Mouse (Mus musculus) embryonic facial prominence, embryonic 14.5 days (tissue): Measurements from ENCODE around the gene Nacc1. TPM values are rescaled to one million over a fixed set of nuclear protein-coding genes. Genes with fewer than 3 reads are reported as not detected.

Source experiments
- ATAC-seq: fragments of 200-750 bp; cut with Nextera tagmentation; 2 replicates; pipeline ENCODE4 v1.8.0; 2017; ENCODE audit warnings: low read depth, moderate number of reproducible peaks, moderate TSS enrichment
- DNase-seq: peaks from one replicate; pipeline ENCODE4 v3.0.0-alpha.2; 2015; ENCODE audit warnings: low spot score
- H3K27ac ChIP-seq: fragments of 300-500 bp; sonication (generic); replicated peaks from 2 replicates; pipeline ENCODE4 v1.5.1; 2014; ENCODE audit warnings: low read depth, mild to moderate bottlenecking, low read length, moderate library complexity
- H3K27me3 ChIP-seq: fragments of 300-500 bp; sonication (generic); replicated peaks from 2 replicates; pipeline ENCODE4 v1.6.1; 2014; ENCODE audit warnings: low read length; ENCODE audit not compliant: control insufficient read depth, insufficient read depth
- H3K36me3 ChIP-seq: fragments of 300-500 bp; sonication (generic); 2 replicates; pipeline ENCODE4 v1.6.1; 2014; ENCODE audit warnings: low read length, mixed read lengths; ENCODE audit not compliant: control insufficient read depth, insufficient read depth
- H3K4me1 ChIP-seq: fragments of 300-500 bp; sonication (generic); 2 replicates; pipeline ENCODE4 v1.6.1; 2014; ENCODE audit warnings: antibody characterized with exemption, low read length; ENCODE audit not compliant: control insufficient read depth, insufficient read depth
- H3K4me2 ChIP-seq: fragments of 300-500 bp; sonication (generic); 2 replicates; pipeline ENCODE4 v1.6.1; 2014; ENCODE audit warnings: low read depth, mild to moderate bottlenecking, low read length, moderate library complexity, mixed read lengths
- H3K4me3 ChIP-seq: fragments of 300-500 bp; sonication (generic); 2 replicates; pipeline ENCODE4 v1.5.1; 2014; ENCODE audit warnings: low read depth, mild to moderate bottlenecking, low read length
- H3K9ac ChIP-seq: fragments of 300-500 bp; sonication (generic); 2 replicates; pipeline ENCODE4 v1.6.1; 2014; ENCODE audit warnings: low read depth, mild to moderate bottlenecking, low read length, moderate library complexity, mixed read lengths
- H3K9me3 ChIP-seq: fragments of 300-500 bp; sonication (generic); 2 replicates; pipeline ENCODE4 v1.6.1; 2016; ENCODE audit warnings: low read length; ENCODE audit not compliant: control insufficient read depth
- WGBS: fragments of 180-500 bp; shearing (Covaris S2); extraction: QIAGEN DNeasy Blood & Tissue Kit; methylation state at CpG from one replicate; pipeline ENCODE4 v1.1.7; 2014; 5-methylcytosine and 5-hydroxymethylcytosine counted together
- polyA plus RNA-seq: library from polyadenylated mRNA; unstranded; fragments of >200 nt; fragmentation: Nextera tagmentation; extraction: Ambion mirVana; gene quantifications from 2 replicates; pipeline ENCODE4 v1.2.1, GENCODE M21; 2014

Gene Nacc1
- polyA plus RNA-seq, 1 experiment from 2014 or later, result 19.7 TPM

GRCm38 (mm10) chr8:84700526-84700925 lies 12.9 kb upstream of the Nacc1 start:
- WGBS, result 79% methylated on average over 5 of the region's 5 CpGs
- H3K4me2 ChIP-seq, result peak overlapping the region; percentile 2; the same call in 1 of the 2 replicates

GRCm38 (mm10) chr8:84699861-84700322 lies 12.2 kb upstream of the Nacc1 start:
- H3K27ac ChIP-seq, result 0 out of 2 replicates have a peak overlapping the region, but pooled peaks have one; percentile 29
- peaks cover 51% of the 10 kb centered on the region for H3K36me3 ChIP-seq
- ATAC-seq (no peak), DNase-seq (peak; percentile 79)
- no peak overlapping the region for H3K9ac ChIP-seq
- H3K4me2 ChIP-seq, result peak overlapping the region; percentile 2; the same call in 1 of the 2 replicates
- H3K27me3 ChIP-seq, result peaks cover 37% of the 10 kb centered on the region
- 0 out of 2 replicates have a peak, but pooled peaks cover 2% of the 10 kb centered on the region for H3K4me1 ChIP-seq
- WGBS, result 44% methylated on average over 7 of the region's 7 CpGs
- no peaks in the 10 kb centered on the region for H3K9me3 ChIP-seq
- H3K4me3 ChIP-seq, result no peak overlapping the region

More at GRCm38 (mm10) chr8:84700526-84700925, 12.9 kb upstream of the Nacc1 start:
- peaks cover 43% of the 10 kb centered on the region for H3K27me3 ChIP-seq
- H3K4me3 ChIP-seq, result no peak overlapping the region
- 0 out of 2 replicates have a peak overlapping the region, but pooled peaks have one; percentile 29 for H3K27ac ChIP-seq
- DNase-seq (no peak), ATAC-seq (no peak)
- H3K9me3 ChIP-seq, result no peaks in the 10 kb centered on the region
- H3K36me3 ChIP-seq, result peaks cover 45% of the 10 kb centered on the region
- H3K4me1 ChIP-seq, result peaks cover 7% of the 10 kb centered on the region; the same call in 1 of the 2 replicates
- H3K9ac ChIP-seq, result no peak overlapping the region

GRCm38 (mm10) chr8:84698929-84699401 lies 11.3 kb upstream of the Nacc1 start:
- no peak overlapping the region for H3K4me2 ChIP-seq
- peaks cover 53% of the 10 kb centered on the region for H3K36me3 ChIP-seq
- H3K4me1 ChIP-seq, result no peaks in the 10 kb centered on the region
- no peaks in the 10 kb centered on the region for H3K9me3 ChIP-seq
- peaks cover 29% of the 10 kb centered on the region for H3K27me3 ChIP-seq
- DNase-seq (no peak), ATAC-seq (no peak)
- peak overlapping the region; percentile 55 for H3K27ac ChIP-seq
- H3K9ac ChIP-seq, result no peak overlapping the region
- WGBS, result 75% methylated on average over 9 of the region's 9 CpGs
- no peak overlapping the region for H3K4me3 ChIP-seq

- Histone ChIP-seq H3K4me3 (no peak overlapping the region), H3K27me3 (peaks cover 23% of the 10 kb centered on the region), H3K4me2 (no peak overlapping the region), H3K4me1 (no peaks in the 10 kb centered on the region), H3K9ac (no peak overlapping the region), H3K9me3 (no peaks in the 10 kb centered on the region), H3K36me3 (peaks cover 60% of the 10 kb centered on the region), H3K27ac (no peak overlapping the region)
- ATAC-seq (no peak), DNase-seq (no peak)
- 97% methylated on average over 5 of the region's 5 CpGs for WGBS
Measured at GRCm38 (mm10) chr8:84698288-84698687, 10.6 kb upstream of the Nacc1 start.

- ATAC-seq, result no peak
- no peak overlapping the region for H3K4me2 ChIP-seq
- H3K27me3 ChIP-seq, result peaks cover 14% of the 10 kb centered on the region
- 85% methylated on average over 12 of the region's 14 CpGs for WGBS
- DNase-seq, result peak; percentile 63
- no peak overlapping the region for H3K4me3 ChIP-seq
- H3K4me1 ChIP-seq, result no peaks in the 10 kb centered on the region
- H3K27ac ChIP-seq, result no peak overlapping the region
- no peak overlapping the region for H3K9ac ChIP-seq
- H3K36me3 ChIP-seq, result peaks cover 68% of the 10 kb centered on the region
- no peaks in the 10 kb centered on the region for H3K9me3 ChIP-seq
Measured at GRCm38 (mm10) chr8:84697166-84698130, 9.8 kb upstream of the Nacc1 start.

GRCm38 (mm10) chr8:84695140-84695539 lies 7.5 kb upstream of the Nacc1 start:
- H3K27me3 ChIP-seq, result no peaks in the 10 kb centered on the region
- no peaks in the 10 kb centered on the region for H3K9me3 ChIP-seq
- no peak overlapping the region for H3K9ac ChIP-seq
- ATAC-seq, result no peak
- H3K27ac ChIP-seq, result no peak overlapping the region
- peaks cover 84% of the 10 kb centered on the region for H3K36me3 ChIP-seq
- H3K4me1 ChIP-seq, result 0 out of 2 replicates have a peak, but pooled peaks cover 2% of the 10 kb centered on the region
- no peak for DNase-seq
- H3K4me3 ChIP-seq, result no peak overlapping the region
- no peak overlapping the region for H3K4me2 ChIP-seq
- 92% methylated on average over 6 of the region's 6 CpGs for WGBS

- WGBS, result 51% methylated on average over 4 of the region's 4 CpGs
- H3K9ac ChIP-seq, result no peak overlapping the region
- ATAC-seq, result no peak
- H3K9me3 ChIP-seq, result no peaks in the 10 kb centered on the region
- H3K27me3 ChIP-seq, result no peaks in the 10 kb centered on the region
- no peak overlapping the region for H3K27ac ChIP-seq
- no peak overlapping the region for H3K4me2 ChIP-seq
- peaks cover 71% of the 10 kb centered on the region for H3K36me3 ChIP-seq
- no peak overlapping the region for H3K4me3 ChIP-seq
- DNase-seq, result no peak
- H3K4me1 ChIP-seq, result peaks cover 10% of the 10 kb centered on the region; the same call in 1 of the 2 replicates
Measured at GRCm38 (mm10) chr8:84693332-84693731, 5.7 kb upstream of the Nacc1 start.

GRCm38 (mm10) chr8:84689091-84689915 lies 1.6 kb upstream of the Nacc1 start:
- Histone ChIP-seq H3K36me3 (peaks cover 33% of the 10 kb centered on the region), H3K4me2 (peak overlapping the region; percentile 79), H3K9ac (peak overlapping the region; percentile 88), H3K4me3 (peak overlapping the region; percentile 85), H3K4me1 (peaks cover 26% of the 10 kb centered on the region), H3K27ac (peak overlapping the region; percentile 70), H3K9me3 (no peaks in the 10 kb centered on the region), H3K27me3 (no peaks in the 10 kb centered on the region)
- peak; percentile 96 for DNase-seq
- under 1% methylated on average over 44 of the region's 47 CpGs for WGBS
- peak; percentile 88 for ATAC-seq
